Mouse (Mus musculus) bone marrow, adult 2 months (tissue): ENCODE results near the gene Pdcd6ip.

Source experiments
- CTCF ChIP-seq: fragments of 200-500 bp; IDR thresholded peaks from 2 replicates; pipeline ENCODE4 v1.5.1; 2011; ENCODE audit warnings: low read length, control low read depth; ENCODE audit not compliant: control insufficient read depth, insufficient read depth
- POLR2A ChIP-seq: fragments of 200-500 bp; IDR thresholded peaks from 2 replicates; pipeline ENCODE4 v1.6.1; 2011; ENCODE audit warnings: low read depth, mild to moderate bottlenecking, control low read depth, low read length, borderline replicate concordance; ENCODE audit not compliant: control insufficient read depth

- no peak for TF ChIP-seq CTCF
- TF ChIP-seq POLR2A: no peak
Measured at GRCm38 (mm10) chr9:113657837-113658236, 50.2 kb downstream of the Pdcd6ip start.
